Mouse (Mus musculus): ENCODE measurements at regions not wholly inside any gene's neighbourhood (a gene's known extent, or its start where the extent isn't known, plus 50 kb on each side); places are given as distances from the start of the nearest gene placed in this dataset.

DNA sequence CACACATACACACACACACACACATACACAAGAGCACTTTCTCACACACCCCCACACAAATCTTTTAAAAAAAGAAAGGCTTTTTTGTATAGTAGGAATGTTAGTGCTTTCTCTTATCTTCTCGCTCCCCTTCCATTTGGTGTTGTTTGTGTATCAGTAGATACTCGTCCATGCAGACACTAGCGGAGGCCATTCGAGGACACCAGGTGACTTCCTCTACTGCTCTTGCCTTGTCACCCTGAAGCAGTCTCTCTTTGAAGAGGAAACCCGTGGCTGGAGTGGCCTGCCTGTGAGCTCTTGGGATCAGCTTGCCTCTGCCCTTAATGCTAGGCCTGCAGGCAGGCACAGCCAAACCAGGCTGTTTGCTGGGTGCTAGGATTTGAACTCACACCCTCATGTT is 105.1 kb upstream of the Max start:
- no peak for ATAC-seq (ENCODE audit: extremely low read depth, insufficient number of reproducible peaks, low FRiP score, poor library complexity, severe bottlenecking)

DNA sequence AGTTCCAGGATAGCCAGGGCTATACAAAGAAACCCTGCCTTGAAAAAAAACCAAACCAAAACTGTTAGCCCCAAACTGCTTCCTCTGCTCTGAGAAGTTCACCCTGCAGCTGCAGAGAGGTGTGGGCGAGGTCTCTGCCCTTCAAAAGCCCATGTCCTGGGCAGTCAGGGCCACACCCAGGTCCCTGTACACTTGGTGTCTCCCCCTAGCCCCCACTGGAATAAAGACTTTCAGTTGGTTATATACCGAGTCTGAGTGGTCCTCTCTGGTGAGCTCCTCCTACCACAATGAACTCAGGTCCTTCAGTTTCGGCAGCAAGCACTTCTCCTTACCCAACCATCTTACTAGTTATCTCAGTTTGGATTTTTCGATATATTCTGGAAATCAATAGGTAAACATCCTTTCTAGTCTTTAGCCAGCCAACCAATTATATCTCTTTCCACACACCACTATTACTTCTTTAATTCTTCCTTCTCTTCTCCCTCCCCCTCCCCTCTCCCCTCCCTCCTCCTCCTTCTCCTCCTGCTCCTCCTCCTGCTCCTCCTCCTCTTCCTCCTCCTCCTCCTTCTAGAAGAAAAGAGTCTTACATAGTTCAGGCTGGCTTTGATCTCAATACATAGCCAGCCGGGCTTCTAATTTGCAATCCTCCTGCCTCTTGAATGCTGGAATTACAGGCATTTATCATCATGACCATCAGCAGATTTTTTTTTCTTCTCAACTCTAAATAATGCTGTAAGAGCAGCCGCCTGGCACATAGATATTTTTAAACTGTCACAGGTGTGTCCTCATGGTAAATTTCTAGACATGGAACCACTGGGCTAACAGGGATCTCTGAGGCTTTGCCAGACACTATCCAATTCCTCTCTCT is 103.9 kb upstream of the Max start:
- no peak for ATAC-seq (ENCODE audit: extremely low read depth, insufficient number of reproducible peaks, low FRiP score, poor library complexity, severe bottlenecking)

DNA sequence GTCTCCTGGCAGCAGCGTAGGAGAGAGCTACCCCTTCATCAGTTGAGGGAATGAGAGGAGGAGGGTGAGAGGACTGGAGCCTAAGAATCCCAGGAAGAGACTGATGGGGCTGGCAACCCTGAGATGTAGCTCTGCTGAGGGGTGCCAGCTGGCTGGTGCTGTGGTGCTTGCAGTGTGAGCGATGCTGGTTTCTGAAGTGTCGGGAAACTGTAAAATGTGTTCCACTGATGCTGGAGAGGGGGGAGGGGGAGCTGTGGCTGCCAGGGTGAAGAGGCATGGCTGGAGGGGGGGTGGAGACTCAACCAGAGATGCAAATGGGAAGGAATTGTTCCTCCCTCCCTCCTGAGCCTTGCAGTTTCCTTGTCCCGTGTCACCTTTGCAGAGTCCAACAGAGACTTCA is 102.0 kb upstream of the Max start:
- no peak for ATAC-seq (ENCODE audit: extremely low read depth, insufficient number of reproducible peaks, low FRiP score, poor library complexity, severe bottlenecking)

GRCm38 (mm10) chr12:77061562-77061847 is 99.5 kb upstream of the Max start:
- no peak for ATAC-seq (ENCODE audit: extremely low read depth, insufficient number of reproducible peaks, low FRiP score, poor library complexity, severe bottlenecking)

- ATAC-seq (ENCODE audit: extremely low read depth, insufficient number of reproducible peaks, low FRiP score, poor library complexity, severe bottlenecking) = no peak
These were observed 99.0 kb upstream of the Max start for GRCm38 (mm10) chr12:77060766-77061561.

DNA sequence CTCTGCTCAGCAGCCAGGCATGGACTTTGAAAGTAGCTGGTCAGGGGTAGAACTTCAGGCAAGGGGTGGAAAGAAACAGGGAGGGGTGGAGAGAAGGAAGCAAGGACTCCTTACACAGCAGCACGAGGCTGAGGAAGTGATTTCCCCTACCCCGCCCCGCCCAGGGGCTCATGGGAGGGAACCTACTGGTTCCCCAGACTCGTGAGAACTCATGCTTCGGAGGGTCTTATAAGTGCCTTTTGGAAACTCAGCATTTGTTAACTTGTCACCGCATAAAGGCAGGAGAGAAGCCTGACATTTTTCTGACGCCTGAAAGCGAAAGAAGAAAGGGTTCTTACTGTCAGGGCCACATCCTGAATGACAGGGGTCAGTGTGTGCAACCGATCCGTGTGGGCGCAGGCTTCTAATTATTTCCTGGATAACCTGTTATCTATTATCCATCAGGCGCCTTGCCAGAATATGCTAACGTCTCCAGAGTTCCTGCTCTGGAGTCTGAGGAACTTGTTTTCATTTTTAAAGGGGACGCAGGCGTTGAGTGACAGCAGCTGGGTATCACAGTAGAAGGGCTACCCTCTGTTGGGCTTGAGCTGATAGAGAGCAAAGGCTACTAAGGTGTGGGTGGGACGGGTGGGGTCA is 98.2 kb upstream of the Max start:
- ATAC-seq (ENCODE audit: extremely low read depth, insufficient number of reproducible peaks, low FRiP score, poor library complexity, severe bottlenecking) = peak; percentile 66

DNA sequence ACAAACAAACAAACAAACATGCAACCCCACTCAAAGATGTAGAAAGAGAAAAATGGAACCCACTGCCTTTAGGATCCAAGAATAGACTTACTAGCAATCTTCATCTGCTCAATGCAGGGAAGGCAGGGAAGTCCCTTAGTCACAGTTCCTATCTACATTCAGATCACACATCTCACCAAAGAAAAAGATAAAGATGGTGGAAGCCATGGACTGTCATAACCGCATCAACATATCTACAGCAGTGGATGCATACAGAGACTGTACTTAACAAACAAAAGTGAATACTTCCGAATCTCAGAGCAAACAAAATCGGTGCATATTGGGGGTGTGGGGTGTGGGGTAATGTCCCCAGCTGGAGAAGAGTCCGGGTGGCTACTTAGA is 97.7 kb upstream of the Max start:
- ATAC-seq (ENCODE audit: extremely low read depth, insufficient number of reproducible peaks, low FRiP score, poor library complexity, severe bottlenecking) = no peak

DNA sequence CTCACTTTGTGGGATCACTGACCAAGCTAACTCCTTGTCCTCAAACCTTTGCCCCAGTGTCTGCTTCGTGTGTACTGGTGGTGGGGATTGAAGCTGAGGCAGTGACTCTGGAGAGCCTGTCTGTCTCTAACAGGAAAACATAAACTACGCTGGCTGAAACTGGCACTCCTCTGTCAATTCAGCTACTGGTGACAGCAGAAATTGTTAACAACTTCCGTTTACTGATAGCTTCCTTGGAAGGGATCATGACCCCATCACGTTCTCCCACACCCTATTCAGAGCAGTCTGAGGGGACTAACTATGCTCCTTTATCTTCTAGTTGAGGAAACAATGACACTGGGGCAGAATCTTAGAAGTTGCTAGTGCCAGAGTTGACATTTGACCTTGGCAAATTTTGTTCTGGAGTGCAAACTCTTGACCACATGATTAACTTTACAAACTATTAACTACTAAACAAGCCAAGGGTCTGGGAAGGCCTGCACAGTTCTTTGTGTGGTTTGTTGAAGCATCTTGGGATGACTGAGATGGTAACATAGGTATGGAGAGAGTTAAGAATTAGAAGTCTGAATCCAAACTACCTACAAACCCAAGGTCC is 96.7 kb upstream of the Max start:
- ATAC-seq (ENCODE audit: extremely low read depth, insufficient number of reproducible peaks, low FRiP score, poor library complexity, severe bottlenecking) = no peak

- ATAC-seq (ENCODE audit: extremely low read depth, insufficient number of reproducible peaks, low FRiP score, poor library complexity, severe bottlenecking) = no peak
These were observed 94.9 kb upstream of the Max start for GRCm38 (mm10) chr12:77056748-77057370.

DNA sequence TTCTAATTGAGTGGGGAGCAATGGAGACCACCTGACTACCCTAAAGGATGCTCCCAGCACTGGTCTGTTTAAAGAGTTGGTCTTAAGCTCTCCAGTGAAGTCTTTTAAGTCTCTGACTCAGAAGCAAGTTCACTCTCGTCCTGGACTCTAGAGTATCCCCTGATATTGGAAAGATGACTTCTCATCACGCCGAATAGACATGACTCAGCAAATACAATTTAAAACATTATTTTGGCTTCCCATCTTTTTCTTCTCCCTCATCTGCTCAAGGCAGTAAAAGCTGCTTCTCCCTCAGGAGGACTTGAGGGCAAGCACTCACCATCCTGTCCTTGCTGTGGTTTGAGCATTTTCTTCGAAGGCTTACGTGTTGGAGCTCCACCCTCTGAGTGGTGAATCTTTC is 92.7 kb upstream of the Max start:
- ATAC-seq (ENCODE audit: extremely low read depth, insufficient number of reproducible peaks, low FRiP score, poor library complexity, severe bottlenecking) = no peak

DNA sequence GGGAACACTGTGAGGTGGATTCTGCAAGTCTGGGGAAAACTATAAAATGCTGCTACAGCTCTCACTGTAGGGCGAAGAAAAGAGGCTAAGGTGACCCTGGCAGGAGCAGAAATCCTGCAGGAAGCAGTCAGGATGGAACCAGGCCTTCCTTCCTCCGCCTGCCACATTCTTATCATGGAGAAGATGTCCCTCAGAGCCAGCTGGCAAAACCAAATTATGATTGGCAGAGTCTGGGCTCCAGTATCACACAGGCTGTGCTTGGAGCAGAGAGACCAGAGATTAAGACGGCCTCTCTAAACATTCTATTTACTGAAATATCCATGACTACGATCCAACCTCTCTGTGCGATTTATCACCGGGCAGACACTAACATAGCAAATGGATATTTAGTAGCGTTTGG is 92.2 kb upstream of the Max start:
- ATAC-seq (ENCODE audit: extremely low read depth, insufficient number of reproducible peaks, low FRiP score, poor library complexity, severe bottlenecking) = no peak

- ATAC-seq (ENCODE audit: extremely low read depth, insufficient number of reproducible peaks, low FRiP score, poor library complexity, severe bottlenecking) = peak; percentile 70; the same call in 1 of the 2 replicates
These were observed 90.9 kb upstream of the Max start for GRCm38 (mm10) chr12:77052853-77053252.

DNA sequence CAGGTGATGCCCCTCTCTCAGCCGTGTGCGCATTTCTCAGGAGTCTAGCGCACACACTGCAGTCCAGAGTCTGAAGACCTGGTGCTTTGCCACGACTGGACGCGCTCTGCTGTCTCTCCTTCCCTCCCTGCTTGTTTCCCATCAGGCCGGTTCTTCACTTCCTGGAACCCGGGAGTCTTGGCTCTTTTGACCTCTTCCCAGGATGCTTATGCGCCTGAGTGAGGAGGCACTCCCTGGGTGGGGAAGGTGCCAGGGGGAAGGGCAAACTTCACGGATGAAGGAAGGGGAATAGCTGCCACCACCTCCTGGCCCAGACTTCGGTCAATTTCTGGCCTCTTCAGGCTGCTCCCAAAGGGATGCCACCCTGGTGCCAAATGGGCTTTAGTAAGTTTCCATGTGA is 86.4 kb upstream of the Max start:
- no peak for ATAC-seq (ENCODE audit: extremely low read depth, insufficient number of reproducible peaks, low FRiP score, poor library complexity, severe bottlenecking)

DNA sequence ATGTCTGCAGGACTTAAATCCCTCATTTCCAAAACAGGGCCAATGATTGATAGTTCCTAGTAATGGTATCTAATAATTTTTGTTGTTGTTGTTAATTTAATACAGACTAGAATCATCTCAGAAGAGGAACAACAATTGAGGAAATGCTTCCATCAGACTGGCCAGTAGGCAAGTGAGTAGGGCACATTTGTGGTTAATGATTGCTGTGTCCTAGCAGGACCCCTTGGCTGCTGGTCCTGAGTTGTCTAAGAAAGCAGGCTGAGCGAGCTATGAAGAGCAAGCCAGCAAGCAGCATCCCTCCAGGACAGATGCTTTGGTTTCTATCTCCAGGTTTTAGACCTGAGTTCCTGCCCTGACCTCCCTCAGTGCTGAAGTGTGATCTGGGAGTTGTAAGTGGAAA is 85.3 kb upstream of the Max start:
- no peak for ATAC-seq (ENCODE audit: extremely low read depth, insufficient number of reproducible peaks, low FRiP score, poor library complexity, severe bottlenecking)

DNA sequence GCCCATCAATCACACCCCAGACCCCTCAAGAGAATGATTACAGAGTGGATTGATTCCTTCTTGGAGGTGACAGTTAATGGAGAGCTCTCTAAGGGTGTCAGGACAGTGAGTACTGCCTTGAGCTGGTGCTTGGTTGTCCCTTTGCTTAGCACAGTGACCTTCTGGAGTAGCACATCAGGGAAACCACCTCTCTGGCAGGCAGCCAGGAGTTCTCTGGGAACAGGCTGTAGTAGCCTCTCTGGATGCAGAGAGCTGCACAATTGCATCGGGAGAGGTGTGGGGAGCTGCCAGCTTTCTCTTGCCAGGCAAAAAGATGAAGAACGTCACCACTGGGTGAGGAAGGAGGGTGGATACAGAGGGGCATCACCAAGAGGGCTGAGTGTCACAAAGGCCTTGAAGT is 84.0 kb upstream of the Max start:
- ATAC-seq (ENCODE audit: extremely low read depth, insufficient number of reproducible peaks, low FRiP score, poor library complexity, severe bottlenecking) = no peak

DNA sequence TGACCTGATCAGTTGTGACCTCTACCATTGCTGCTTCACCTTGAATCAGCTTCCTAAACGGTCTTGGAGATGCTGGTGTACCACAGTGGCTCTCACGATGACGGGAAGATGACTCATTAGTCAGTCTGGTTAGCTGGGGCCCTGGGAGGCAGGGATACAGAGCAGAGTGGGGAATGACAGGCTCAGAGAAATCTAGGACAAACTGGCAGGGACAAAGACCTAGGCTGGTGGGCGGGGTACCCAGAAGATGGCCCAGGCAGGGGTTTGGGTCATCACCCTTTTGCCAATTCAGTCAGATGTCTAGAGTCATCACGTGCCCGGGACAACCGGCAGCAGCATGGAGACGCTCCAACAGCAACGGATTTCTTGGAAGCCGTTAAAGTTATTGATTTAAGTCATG is 83.4 kb upstream of the Max start:
- ATAC-seq (ENCODE audit: extremely low read depth, insufficient number of reproducible peaks, low FRiP score, poor library complexity, severe bottlenecking) = no peak

- ATAC-seq (ENCODE audit: extremely low read depth, insufficient number of reproducible peaks, low FRiP score, poor library complexity, severe bottlenecking) = no peak
These were observed 80.4 kb upstream of the Max start for GRCm38 (mm10) chr12:77042356-77042755.

DNA sequence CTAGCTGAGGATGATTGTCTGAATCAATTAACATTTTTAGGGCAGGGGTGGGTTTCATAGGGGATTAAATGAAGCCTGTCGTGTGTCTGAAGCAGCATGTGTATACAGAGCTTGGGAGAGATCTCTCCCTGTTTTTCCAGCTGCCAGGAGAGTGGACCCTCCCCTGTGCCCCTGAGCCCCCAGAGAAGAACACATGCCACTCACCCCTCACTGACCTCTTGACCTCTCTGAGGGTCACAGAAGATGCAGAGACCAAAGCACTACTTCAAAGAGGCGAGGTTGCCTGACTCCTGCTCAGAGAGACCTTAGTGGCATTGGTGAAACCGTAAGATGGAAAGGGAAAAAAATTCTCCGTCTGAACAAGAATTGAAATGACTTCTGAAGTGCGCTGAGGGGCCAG is 79.1 kb upstream of the Max start:
- ATAC-seq (ENCODE audit: extremely low read depth, insufficient number of reproducible peaks, low FRiP score, poor library complexity, severe bottlenecking) = no peak

GRCm38 (mm10) chr12:77039953-77040305 is 77.9 kb upstream of the Max start:
- peak; percentile 43 for ATAC-seq (ENCODE audit: extremely low read depth, insufficient number of reproducible peaks, low FRiP score, poor library complexity, severe bottlenecking)

All from neutrophil, adult 5-6 weeks (primary cell).